Mouse (Mus musculus) E14TG2a.4 (cell line): ENCODE data around the gene Fabp1.

Experiments
- CTCF ChIP-seq: conservative IDR thresholded peaks from 2 replicates; pipeline ENCODE4 v1.5.1; 2014; ENCODE audit warnings: low read length
- NANOG ChIP-seq: IDR thresholded peaks from 2 replicates; pipeline ENCODE4 v1.6.1; 2014; ENCODE audit warnings: borderline replicate concordance, low read length, mixed read lengths
- POU5F1 ChIP-seq: IDR thresholded peaks from 2 replicates; pipeline ENCODE4 v1.6.1; 2014; ENCODE audit warnings: low read length, borderline replicate concordance

- no peak for TF ChIP-seq CTCF
- TF ChIP-seq POU5F1, result no peak
- TF ChIP-seq NANOG, result no peak
Measured at GRCm38 (mm10) chr6:71180596-71180995, 19.0 kb upstream of the Fabp1 start.
